Mouse (Mus musculus) monocyte, adult 2 months (primary cell): ENCODE data around the gene Flg2.

Experiments
- DNase-seq, 2 experiments: peaks; one replicate each; pipeline ENCODE4 v3.0.0; 2022; ENCODE audit warnings: low spot score in 2 of 2, low read depth in 1 of 2

The Flg2 gene

DNA sequence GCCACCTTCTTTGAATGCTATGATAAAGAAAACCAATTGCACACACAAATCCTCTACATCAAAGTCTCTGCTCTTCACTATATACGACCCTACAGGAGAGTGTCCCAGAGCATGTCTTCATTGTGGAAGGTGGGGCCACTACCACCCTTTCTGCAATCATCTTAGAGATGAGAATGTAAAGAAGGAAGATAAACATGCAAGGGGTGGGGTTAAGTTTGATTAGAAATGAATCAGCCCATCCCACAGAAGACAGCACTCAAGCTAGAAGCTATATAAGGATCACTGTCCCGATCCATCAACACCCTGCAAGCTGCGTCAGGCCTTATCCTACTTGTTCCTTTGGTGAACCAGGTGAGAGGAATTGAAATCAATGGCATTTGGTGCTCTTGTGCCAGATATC is at the start of gene Flg2:
Gene Flg2 (plus strand): TSS at position 301 of the 400 bp plus-strand sequence.
- DNase-seq, result no peak

- no peak for DNase-seq
Measured at GRCm38 (mm10) chr3:93162502-93162901, 34.6 kb upstream of the Flg2 start.

DNA sequence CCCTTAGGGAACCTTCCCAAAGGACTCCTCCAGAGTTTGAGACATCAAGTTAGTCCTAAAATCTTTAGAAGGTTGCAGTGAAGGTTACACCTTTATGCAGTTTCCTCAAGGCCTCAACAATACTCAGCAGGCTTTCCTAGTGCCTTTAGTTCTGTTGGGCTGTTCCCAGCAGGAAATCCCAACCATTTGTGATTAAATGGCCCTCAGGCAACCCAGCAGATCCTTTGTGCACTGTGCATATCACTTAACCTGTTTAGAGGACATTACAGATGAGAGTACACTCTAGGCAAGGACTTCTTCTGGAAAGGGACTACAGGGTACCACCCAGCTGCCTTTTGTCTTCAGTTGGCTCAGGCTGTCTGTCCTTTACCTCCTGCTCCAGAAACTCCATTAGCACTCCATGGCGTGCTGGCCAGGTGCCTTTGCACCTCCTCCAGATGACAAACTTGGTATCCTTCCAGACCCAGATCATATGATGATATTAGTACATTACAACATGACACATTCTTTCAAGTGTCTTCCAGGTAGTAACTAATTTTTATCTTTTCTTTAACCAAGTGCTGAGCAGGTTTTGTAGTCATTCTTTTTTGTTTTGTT is 34.0 kb upstream of the Flg2 start:
- no peak for DNase-seq

DNA sequence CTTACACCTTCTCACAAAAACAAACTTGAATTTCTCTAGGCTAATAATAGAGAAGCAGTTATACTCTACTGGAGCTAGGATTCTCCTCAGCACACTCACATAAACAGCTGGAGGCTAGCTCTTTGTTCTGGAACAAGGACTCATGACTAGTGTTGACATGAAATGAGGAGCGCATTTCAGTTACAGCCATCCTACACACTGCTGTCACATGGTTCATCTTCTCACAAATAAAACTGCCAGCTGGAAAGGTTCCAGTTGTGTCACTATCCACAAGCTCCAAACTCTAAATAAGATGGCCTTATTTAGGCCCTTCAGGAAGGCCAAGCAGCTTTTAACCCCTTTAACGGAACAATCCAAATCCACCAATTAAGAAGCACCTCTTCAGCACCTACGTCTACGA is 16.2 kb upstream of the Flg2 start:
- DNase-seq, result no peak

- DNase-seq, result no peak
Measured at GRCm38 (mm10) chr3:93201955-93202354, 4.9 kb downstream of the Flg2 start.

- no peak for DNase-seq
Measured at GRCm38 (mm10) chr3:93202499-93202898, 5.4 kb downstream of the Flg2 start.
